ENCODE assay signal across 8 mouse cellular contexts in genomic region chr12:32291962-32292748, GRCm38 (mm10).
A peak's percentile ranks its signal among the peaks of the same experiment; 100 is the strongest.
DNase-seq lines count a peak whose midpoint lies in the region; ATAC-seq and TF ChIP-seq lines count a peak whose summit lies in the region.

No protein-coding gene starts in this region.

- no peak; a peak in 1 of 4 replicates for TF ChIP-seq POLR2A in MEL (IDR thresholded peaks at IDR 0.05; ENCODE audit: control insufficient read depth in 1 of 2, insufficient read depth in 1 of 2, low read depth in 1 of 2, low read length in 2 of 2, poor library complexity in 1 of 2)

- ATAC-seq in forebrain, embryonic 15.5 days (replicated peaks), result peak; percentile 92
- ATAC-seq in lung, embryonic 14.5 days (ENCODE audit: insufficient read depth), result peak; percentile 89
- ATAC-seq in neutrophil, adult 5-6 weeks (ENCODE audit: extremely low read depth, insufficient number of reproducible peaks, low FRiP score, poor library complexity, severe bottlenecking), result peak; percentile 81

- peak overlapping the region; percentile 79 for H3K27ac ChIP-seq in MEL (ENCODE audit: control insufficient read depth, low read depth, low read length)
- no peak overlapping the region for H3K27ac ChIP-seq in forebrain, embryonic 15.5 days (replicated peaks)
- H3K27ac ChIP-seq in layer of hippocampus, adult 2 months, result no peak overlapping the region
- no peak overlapping the region for H3K27ac ChIP-seq in lung, embryonic 14.5 days (ENCODE audit: low read depth)

- H3K79me2 ChIP-seq in MEL (ENCODE audit: control insufficient read depth, insufficient read depth, low read length, poor library complexity), result no peaks in the 10 kb centered on the region

- peak overlapping the region; percentile 63 to 78 for H3K4me3 ChIP-seq in MEL (ENCODE audit: control insufficient read depth in 1 of 2, insufficient read depth in 1 of 2, low read depth in 2 of 2, low read length in 2 of 2)
- peak overlapping the region; percentile 37 for H3K4me3 ChIP-seq in forebrain, embryonic 15.5 days
- peak overlapping the region; percentile 55 for H3K4me3 ChIP-seq in layer of hippocampus, adult 2 months
- H3K4me3 ChIP-seq in lung, embryonic 14.5 days (ENCODE audit: low read depth, low read length), result peak overlapping the region; percentile 14; the same call in 1 of the 2 replicates

- H3K9ac ChIP-seq in MEL (ENCODE audit: control insufficient read depth, low read depth, low read length, poor library complexity, severe bottlenecking), result peak overlapping the region; percentile 61
- peak overlapping the region; percentile 35; the same call in 1 of the 2 replicates for H3K9ac ChIP-seq in forebrain, embryonic 15.5 days (replicated peaks)
- no peak overlapping the region; the same call in 1 of the 2 replicates for H3K9ac ChIP-seq in lung, embryonic 14.5 days

- H3K36me3 ChIP-seq in MEL (ENCODE audit: control insufficient read depth in 1 of 2, insufficient read depth in 2 of 2, low read length in 2 of 2), result peaks cover 0 to 20% of the 10 kb centered on the region in 2 experiments; a peak in 2 of 4 replicates
- no peaks in the 10 kb centered on the region for H3K36me3 ChIP-seq in forebrain, embryonic 15.5 days
- H3K36me3 ChIP-seq in lung, embryonic 14.5 days (ENCODE audit: insufficient read depth), result no peaks in the 10 kb centered on the region

- TF ChIP-seq CTCF in MEL (IDR thresholded peaks at IDR 0.05 in 2 of 3, conservative IDR thresholded peaks at IDR 0.05 in 1 of 3; ENCODE audit: control insufficient read depth in 1 of 3, insufficient read depth in 1 of 3, low read depth in 2 of 3, low read length in 3 of 3, poor library complexity in 1 of 3, severe bottlenecking in 1 of 3), result peak; percentile 72 to 87 (median 76)
- peak; percentile 88 for TF ChIP-seq CTCF in layer of hippocampus, adult 2 months (conservative IDR thresholded peaks at IDR 0.05)
- peak; percentile 84 for TF ChIP-seq CTCF in lung, embryonic 14.5 days (IDR thresholded peaks at IDR 0.05; ENCODE audit: low read depth)

- no peaks in the 10 kb centered on the region for H3K27me3 ChIP-seq in MEL (ENCODE audit: control insufficient read depth in 1 of 2, insufficient read depth in 2 of 2, low read length in 2 of 2)
- no peaks in the 10 kb centered on the region for H3K27me3 ChIP-seq in forebrain, embryonic 15.5 days
- no peaks in the 10 kb centered on the region for H3K27me3 ChIP-seq in lung, embryonic 14.5 days (ENCODE audit: insufficient read depth, low read length)

- peaks cover 2 to 18% of the 10 kb centered on the region in 2 experiments; a peak in 2 of 4 replicates for H3K4me1 ChIP-seq in MEL (ENCODE audit: control insufficient read depth in 1 of 2, insufficient read depth in 2 of 2, low read length in 2 of 2)
- no peaks in the 10 kb centered on the region for H3K4me1 ChIP-seq in forebrain, embryonic 15.5 days
- no peaks in the 10 kb centered on the region for H3K4me1 ChIP-seq in lung, embryonic 14.5 days (ENCODE audit: insufficient read depth)

- 24% methylated on average over 18 of the region's 18 CpGs for WGBS in forebrain, embryonic 15.5 days
- 18% methylated on average over 18 of the region's 18 CpGs for WGBS in lung, embryonic 14.5 days

- TF ChIP-seq RAD21 in MEL (IDR thresholded peaks at IDR 0.05; ENCODE audit: low read depth, low read length), result peak; percentile 37

- no peaks in the 10 kb centered on the region for H3K9me3 ChIP-seq in MEL (replicated peaks; ENCODE audit: insufficient read depth, low read length)
- no peaks in the 10 kb centered on the region for H3K9me3 ChIP-seq in forebrain, embryonic 15.5 days
- H3K9me3 ChIP-seq in lung, embryonic 14.5 days (ENCODE audit: low read depth, low read length), result no peaks in the 10 kb centered on the region

- DNase-seq in MEL (ENCODE audit: low read depth, low spot score), result peak; percentile 94
- peak; percentile 13 for DNase-seq in cerebellum, adult 11-12 months
- peak; percentile 53 for DNase-seq in heart, postnatal 4 days
- DNase-seq in layer of hippocampus, adult 2 months (ENCODE audit: low spot score in 2 of 2), result peak; percentile 48 to 49
- DNase-seq in lung, embryonic 14.5 days, result peak; percentile 91
- peak; percentile 64 for DNase-seq in testis, postnatal 14 days (ENCODE audit: low spot score)

- peak; percentile 4 to 44; a peak in 2 of 4 replicates for TF ChIP-seq EP300 in MEL (IDR thresholded peaks at IDR 0.05; ENCODE audit: low read depth in 1 of 2, low read length in 2 of 2)

- H3K4me2 ChIP-seq in forebrain, embryonic 15.5 days (replicated peaks), result peak overlapping the region; percentile 47
- peak overlapping the region; percentile 53 for H3K4me2 ChIP-seq in lung, embryonic 14.5 days

TF ChIP-seq in MEL, 35 proteins besides CTCF, POLR2A, EP300 and RAD21:
- TF ChIP-seq HCFC1 (IDR thresholded peaks at IDR 0.05; ENCODE audit: low read depth, low read length) (peak; percentile 41; the same call in 1 of the 2 replicates), POLR2AphosphoS5 (IDR thresholded peaks at IDR 0.05; ENCODE audit: borderline replicate concordance, low read depth, low read length) (no peak), JUND (IDR thresholded peaks at IDR 0.05; ENCODE audit: low read depth, low read length) (no peak), TAL1 (IDR thresholded peaks at IDR 0.05; ENCODE audit: low read length) (no peak), MAX (IDR thresholded peaks at IDR 0.05; ENCODE audit: low read length) (peak; percentile 53), MYB (IDR thresholded peaks at IDR 0.05; ENCODE audit: low read depth, low read length) (no peak), ELF1 (IDR thresholded peaks at IDR 0.05; ENCODE audit: low read depth, low read length) (no peak), NELFE (IDR thresholded peaks at IDR 0.05; ENCODE audit: low read depth, low read length) (0 out of 2 replicates have a peak, but pooled peaks have one; percentile 19), ZC3H11A (IDR thresholded peaks at IDR 0.05; ENCODE audit: low read depth, low read length) (peak; percentile 15; the same call in 1 of the 2 replicates), USF2 (IDR thresholded peaks at IDR 0.05; ENCODE audit: borderline replicate concordance in 1 of 2, insufficient read depth in 1 of 2, low read depth in 1 of 2, low read length in 2 of 2) (no peak), E2F4 (IDR thresholded peaks at IDR 0.05; ENCODE audit: borderline replicate concordance, low read depth, low read length) (no peak), CHD2 (IDR thresholded peaks at IDR 0.05; ENCODE audit: low read length) (no peak), POLR2AphosphoS2 (IDR thresholded peaks at IDR 0.05; ENCODE audit: low read length) (no peak), CHD1 (IDR thresholded peaks at IDR 0.05; ENCODE audit: low read depth, low read length) (no peak), BHLHE40 (IDR thresholded peaks at IDR 0.05; ENCODE audit: borderline replicate concordance, low read depth, low read length) (no peak), ZMIZ1 (IDR thresholded peaks at IDR 0.05; ENCODE audit: low read depth, low read length) (no peak), MAZ (IDR thresholded peaks at IDR 0.05; ENCODE audit: low read depth, low read length) (no peak; the same call in 1 of the 2 replicates), NRF1 (IDR thresholded peaks at IDR 0.05; ENCODE audit: insufficient read depth, low read depth, low read length, poor library complexity, severe bottlenecking) (no peak), SIN3A (IDR thresholded peaks at IDR 0.05; ENCODE audit: low read length) (peak; percentile 48), KAT2A (conservative IDR thresholded peaks at IDR 0.05; ENCODE audit: low read depth, low read length) (no peak), ZKSCAN1 (IDR thresholded peaks at IDR 0.05; ENCODE audit: low read depth, low read length) (no peak), SMC3 (IDR thresholded peaks at IDR 0.05; ENCODE audit: low read depth, low read length) (peak; percentile 60), GABPA (IDR thresholded peaks at IDR 0.05; ENCODE audit: low read depth, low read length) (no peak; the same call in 1 of the 2 replicates), UBTF (IDR thresholded peaks at IDR 0.05; ENCODE audit: borderline replicate concordance, insufficient read depth, low read depth, low read length) (no peak), MEF2A (IDR thresholded peaks at IDR 0.05; ENCODE audit: extremely low read depth, insufficient replicate concordance, low read depth, low read length, poor library complexity, severe bottlenecking) (no peak), ZNF384 (IDR thresholded peaks at IDR 0.05; ENCODE audit: low read depth, low read length) (no peak), ETS1 (IDR thresholded peaks at IDR 0.05; ENCODE audit: low read depth, low read length) (no peak), RCOR1 (IDR thresholded peaks at IDR 0.05; ENCODE audit: low read depth, low read length) (peak; percentile 57; the same call in 1 of the 2 replicates), MYC (IDR thresholded peaks at IDR 0.05; ENCODE audit: low read depth, low read length) (0 out of 2 replicates have a peak, but pooled peaks have one; percentile 48), MXI1 (IDR thresholded peaks at IDR 0.05; ENCODE audit: low read depth, low read length) (peak; percentile 18; the same call in 1 of the 2 replicates), GATA1 (IDR thresholded peaks at IDR 0.05; ENCODE audit: low read depth, low read length) (0 out of 2 replicates have a peak, but pooled peaks have one; percentile 9), USF1 (IDR thresholded peaks at IDR 0.05; ENCODE audit: low read depth, low read length) (no peak), MAFK (IDR thresholded peaks at IDR 0.05; ENCODE audit: borderline replicate concordance, low read depth, low read length) (peak; percentile 22; the same call in 1 of the 2 replicates), TBP (IDR thresholded peaks at IDR 0.05; ENCODE audit: low read depth, low read length) (no peak; the same call in 1 of the 2 replicates), TCF12 (IDR thresholded peaks at IDR 0.05; ENCODE audit: low read depth, low read length) (0 out of 2 replicates have a peak, but pooled peaks have one; percentile 5)

Comparison
In these comparisons a context has a peak if more than half of its experiments do, and no peak if none do; other contexts are left out.
1. DNase-seq: peak in every context shown above with its lines; median percentile 94 in MEL; 91 in lung, embryonic 14.5 days; 64 in testis, postnatal 14 days; 53 in heart, postnatal 4 days; 48 in layer of hippocampus, adult 2 months; 13 in cerebellum, adult 11-12 months.
2. H3K4me3 ChIP-seq: peak in every context shown above with its lines; median percentile 70 in MEL; 55 in layer of hippocampus, adult 2 months; 37 in forebrain, embryonic 15.5 days; 14 in lung, embryonic 14.5 days.